Mouse (Mus musculus): Measurements from ENCODE around the gene Hnrnpa3.
"Not testable (repeated sequence)": the region's sequence is repeated elsewhere in the genome, so short reads cannot be mapped to it uniquely, and the experiment has no call there.

The Hnrnpa3 gene

DNA sequence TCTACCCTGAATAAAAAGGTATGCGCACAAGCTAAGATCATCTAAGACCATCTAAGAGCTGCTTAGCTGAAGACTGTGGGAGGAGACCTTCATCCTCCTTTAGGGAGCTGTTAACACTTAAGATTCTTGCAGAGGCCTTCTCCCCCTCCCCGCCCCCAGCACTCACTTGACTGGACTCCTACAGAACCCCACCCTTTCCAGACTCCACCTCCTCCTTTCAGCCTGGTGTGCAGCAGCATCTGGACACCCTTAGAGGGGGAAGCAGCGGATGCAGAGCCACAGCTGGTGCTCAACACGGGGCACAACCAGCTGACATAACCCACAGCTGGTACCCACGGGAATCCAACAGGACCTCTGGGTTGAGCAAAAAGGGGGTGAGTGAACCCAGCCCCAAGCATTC is 25.3 kb upstream of the Hnrnpa3 start:
- in situ Hi-C loops (cut with MboI; ENCODE audit: low pct_unique_long_range_greater_than_20kb in 1 of 2, low sequenced_read_pairs in 2 of 2, unreplicated experiment in 1 of 2) = no loop called here

DNA sequence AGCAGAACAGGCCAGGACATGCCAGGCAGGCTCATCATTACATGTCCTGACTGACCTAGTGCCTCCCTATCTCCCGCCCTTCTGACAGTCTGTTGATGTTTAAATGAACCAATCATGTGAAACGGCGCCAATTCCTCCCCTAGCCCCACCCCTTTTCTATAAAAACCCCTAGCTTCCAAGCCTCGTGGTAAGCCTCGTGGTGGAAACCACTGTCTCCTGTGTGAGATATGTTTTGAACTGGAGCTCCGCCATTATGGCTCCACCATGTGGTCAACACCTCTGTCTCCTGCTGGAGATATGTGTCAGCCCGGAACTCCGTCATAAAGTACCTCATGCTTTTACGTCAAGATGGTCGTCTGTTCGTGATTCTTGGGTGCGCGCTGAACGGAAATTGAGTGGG is 24.6 kb upstream of the Hnrnpa3 start:
- in situ Hi-C loops (cut with MboI; ENCODE audit: low pct_unique_long_range_greater_than_20kb in 1 of 2, low sequenced_read_pairs in 2 of 2, unreplicated experiment in 1 of 2) = not testable (repeated sequence)

DNA sequence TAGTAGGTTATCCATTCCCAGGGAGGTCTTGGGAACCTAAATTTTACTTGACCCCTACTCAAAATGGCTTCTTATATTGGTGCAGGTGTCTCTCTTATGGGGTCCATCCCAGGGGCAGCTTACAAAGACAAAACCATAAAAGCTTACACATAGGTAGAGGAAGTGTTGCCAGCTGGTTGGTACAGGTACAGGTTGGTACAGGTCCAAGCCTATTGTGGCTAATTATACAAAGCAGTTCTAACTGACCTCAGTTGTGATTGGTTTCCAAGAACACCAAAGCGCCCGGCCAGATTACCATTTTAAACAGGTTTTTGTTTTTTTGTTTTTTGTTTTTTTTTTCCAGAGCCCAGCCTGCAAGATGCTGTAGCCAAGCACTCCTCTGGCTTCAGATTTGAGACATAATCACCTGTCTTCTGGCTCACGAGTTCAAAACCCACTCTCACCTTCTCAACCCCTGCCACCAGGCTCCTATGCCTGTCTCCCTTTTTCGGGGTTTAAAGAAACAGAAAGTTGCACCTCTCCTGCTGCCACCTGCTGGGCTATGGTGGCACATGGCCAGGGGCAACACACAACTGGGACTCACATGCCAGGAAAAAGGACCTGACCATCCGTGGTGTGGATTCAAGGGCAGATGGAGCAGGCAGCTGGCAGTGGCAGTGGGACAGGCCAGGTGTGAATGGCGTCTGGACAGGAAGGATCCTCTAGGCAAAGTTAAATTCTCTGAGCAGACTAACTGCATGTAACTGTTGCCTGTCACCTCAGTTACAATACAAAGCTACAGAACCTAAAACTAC is 22.6 kb upstream of the Hnrnpa3 start:
- in situ Hi-C loops (cut with MboI; ENCODE audit: low pct_unique_long_range_greater_than_20kb in 1 of 2, low sequenced_read_pairs in 2 of 2, unreplicated experiment in 1 of 2) = no loop called here

DNA sequence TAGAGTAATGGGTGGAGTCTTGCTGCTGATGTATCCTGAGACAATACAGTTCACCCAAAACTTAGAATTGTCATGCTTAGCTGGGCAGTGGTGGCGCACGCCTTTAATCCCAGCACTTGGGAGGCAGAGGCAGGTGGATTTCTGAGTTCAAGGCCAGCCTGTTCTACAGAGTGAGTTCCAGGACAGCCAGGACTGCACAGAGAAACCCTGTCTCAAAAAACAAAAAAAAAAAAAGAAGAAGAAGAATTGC is 22.1 kb upstream of the Hnrnpa3 start:
- in situ Hi-C loops (cut with MboI; ENCODE audit: low pct_unique_long_range_greater_than_20kb in 1 of 2, low sequenced_read_pairs in 2 of 2, unreplicated experiment in 1 of 2) = not testable (repeated sequence)

DNA sequence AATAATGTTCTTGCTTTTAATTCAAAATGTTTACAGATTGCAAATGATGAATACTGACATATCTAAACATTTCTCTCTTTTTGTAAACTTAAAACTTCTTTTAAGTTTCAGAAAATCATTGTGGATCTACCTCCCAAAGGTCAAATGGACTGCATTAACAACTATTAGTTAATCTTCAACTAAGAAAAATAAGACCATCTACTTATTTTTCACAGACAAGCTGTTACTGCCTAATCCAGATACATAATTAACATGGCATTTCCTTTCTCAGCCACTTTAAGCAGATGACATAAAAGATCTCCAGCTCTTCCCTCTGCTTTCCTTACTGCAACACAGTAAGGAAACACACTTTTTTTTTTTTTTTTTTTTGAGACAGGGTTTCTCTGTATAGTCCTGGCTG is 21.7 kb upstream of the Hnrnpa3 start:
- in situ Hi-C loops (cut with MboI; ENCODE audit: low pct_unique_long_range_greater_than_20kb in 1 of 2, low sequenced_read_pairs in 2 of 2, unreplicated experiment in 1 of 2) = no loop called here

DNA sequence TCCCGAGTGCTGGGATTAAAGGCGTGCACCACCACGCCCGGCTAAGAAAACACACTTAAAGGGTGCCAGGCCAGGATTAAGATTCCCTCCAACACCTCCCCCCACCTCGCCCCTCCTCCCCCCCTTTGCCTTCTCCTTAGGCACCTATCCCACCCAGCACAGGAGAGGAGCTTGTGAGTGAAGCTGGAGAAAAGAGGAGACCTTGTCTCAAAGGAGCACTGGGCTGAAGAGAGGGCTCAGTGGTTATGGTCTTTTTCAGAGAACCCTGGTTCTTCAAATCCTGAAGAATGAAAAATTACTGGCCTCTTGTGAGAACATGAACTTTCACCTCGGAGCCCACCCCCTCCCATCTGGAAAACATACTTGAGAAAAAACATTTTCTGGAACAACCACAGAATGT is 21.2 kb upstream of the Hnrnpa3 start:
- in situ Hi-C loops (cut with MboI; ENCODE audit: low pct_unique_long_range_greater_than_20kb in 1 of 2, low sequenced_read_pairs in 2 of 2, unreplicated experiment in 1 of 2) = not testable (repeated sequence)

DNA sequence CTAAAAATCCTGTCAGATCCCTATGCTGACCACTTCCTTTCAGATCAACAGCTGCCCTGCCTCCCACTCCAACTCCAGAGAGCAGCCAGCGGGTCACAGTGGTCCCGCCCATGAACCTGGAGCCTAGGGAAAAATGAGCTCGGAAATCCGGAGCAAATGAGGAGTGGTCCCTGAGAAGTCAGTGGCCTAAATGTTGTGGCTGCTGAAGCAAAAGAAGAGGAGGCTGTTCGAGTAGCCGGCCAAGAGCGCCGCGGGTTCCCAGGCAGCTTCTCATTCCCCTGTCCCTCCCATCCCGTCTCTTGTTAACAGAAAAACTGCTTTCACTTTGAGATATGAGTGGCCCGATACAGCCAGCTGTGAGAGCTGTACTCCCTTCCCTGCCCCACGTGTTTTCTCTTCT is 19.5 kb upstream of the Hnrnpa3 start:
- in situ Hi-C loops (cut with MboI; ENCODE audit: low pct_unique_long_range_greater_than_20kb in 1 of 2, low sequenced_read_pairs in 2 of 2, unreplicated experiment in 1 of 2) = not testable (repeated sequence)

DNA sequence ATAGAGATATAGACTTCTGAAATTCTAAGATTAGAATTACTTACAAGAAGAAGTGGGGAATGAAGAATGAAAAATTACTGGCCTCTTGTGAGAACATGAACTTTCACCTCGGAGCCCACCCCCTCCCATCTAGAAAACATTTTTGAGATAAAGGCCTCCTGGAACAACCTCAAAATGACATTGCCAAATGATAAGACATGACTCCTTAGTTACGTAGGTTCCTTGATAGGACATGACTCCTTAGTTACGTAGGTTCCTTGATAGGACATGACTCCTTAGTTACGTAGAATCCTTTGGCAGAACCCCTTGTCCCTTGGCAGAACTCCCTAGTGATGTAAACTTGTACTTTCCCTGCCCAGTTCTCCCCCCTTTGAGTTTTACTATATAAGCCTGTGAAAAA is 16.7 kb upstream of the Hnrnpa3 start:
- in situ Hi-C loops (cut with MboI; ENCODE audit: low pct_unique_long_range_greater_than_20kb in 1 of 2, low sequenced_read_pairs in 2 of 2, unreplicated experiment in 1 of 2) = not testable (repeated sequence)

DNA sequence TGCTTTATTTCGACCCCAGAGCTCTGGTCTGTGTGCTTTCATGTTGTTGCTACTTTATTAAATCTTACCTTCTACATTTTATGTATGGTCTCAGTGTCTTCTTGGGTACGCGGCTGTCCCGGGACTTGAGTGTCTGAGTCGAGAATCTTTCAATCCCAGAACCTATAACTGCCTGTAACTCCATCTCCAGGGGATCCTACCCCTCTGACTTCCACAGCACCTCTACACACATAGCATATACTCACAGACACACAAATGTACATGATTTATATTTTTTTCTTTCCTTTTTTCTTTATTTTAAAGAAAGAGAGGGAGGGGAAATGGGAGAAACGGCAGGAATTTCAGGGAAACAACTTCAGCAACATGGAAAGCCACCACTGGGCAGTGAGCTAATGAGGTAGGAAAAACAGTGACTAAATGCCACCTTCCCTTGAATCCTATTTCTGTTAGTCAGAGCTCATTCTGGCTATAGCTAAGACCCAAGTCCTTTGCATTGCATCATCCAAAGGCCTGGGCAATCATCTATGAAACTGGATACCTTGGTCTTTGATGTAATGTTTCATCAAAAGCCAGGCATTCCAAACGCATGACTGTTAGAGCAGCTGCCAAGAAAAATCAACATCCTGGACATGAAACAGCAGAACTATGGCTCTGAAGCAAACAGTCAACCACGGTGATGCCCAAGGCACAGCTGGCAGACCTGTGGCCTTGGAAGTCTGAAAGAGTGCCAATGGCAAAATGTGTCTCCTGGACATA is 16.1 kb upstream of the Hnrnpa3 start:
- in situ Hi-C loops (cut with MboI; ENCODE audit: low pct_unique_long_range_greater_than_20kb in 1 of 2, low sequenced_read_pairs in 2 of 2, unreplicated experiment in 1 of 2) = no loop called here

DNA sequence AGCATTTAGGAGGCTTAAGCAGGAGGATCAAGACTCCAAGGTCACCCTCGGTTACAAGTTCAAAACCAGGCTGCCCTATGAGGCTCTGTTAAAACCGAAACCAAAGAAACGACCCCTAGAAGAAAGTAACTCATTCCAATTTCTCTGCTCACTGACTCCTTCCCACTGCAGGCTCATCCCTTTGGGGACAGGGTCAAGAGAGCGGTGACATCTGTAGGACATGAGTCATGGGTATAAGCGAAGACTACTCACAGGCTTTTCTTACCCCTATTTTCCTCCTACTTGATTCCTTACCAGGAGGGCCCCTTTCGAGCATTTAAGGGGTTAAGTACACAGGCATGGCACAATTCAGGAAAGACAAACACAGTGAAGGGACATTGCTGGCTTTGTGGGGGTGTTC is 15.1 kb upstream of the Hnrnpa3 start:
- in situ Hi-C loops (cut with MboI; ENCODE audit: low pct_unique_long_range_greater_than_20kb in 1 of 2, low sequenced_read_pairs in 2 of 2, unreplicated experiment in 1 of 2) = no loop called here

DNA sequence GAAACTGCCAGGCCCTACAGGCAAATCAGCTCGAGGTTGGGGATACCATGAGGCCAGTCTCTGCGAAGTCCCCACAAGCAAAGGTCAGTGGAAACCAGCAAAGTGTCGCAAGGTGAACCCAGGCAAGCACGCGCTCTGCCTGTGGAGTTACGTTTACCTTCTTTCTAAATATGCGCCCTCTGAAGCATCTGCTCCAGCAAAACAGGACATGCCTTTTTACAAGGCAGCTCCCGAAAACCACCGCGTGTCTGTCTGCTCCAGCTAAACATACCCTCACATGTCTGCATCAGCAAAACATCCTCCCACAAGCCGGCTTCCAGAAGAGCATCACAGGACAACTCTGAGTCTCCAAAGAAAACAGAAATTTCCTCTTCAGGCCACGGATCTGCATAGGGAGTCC is 13.8 kb upstream of the Hnrnpa3 start:
- in situ Hi-C loops (cut with MboI; ENCODE audit: low pct_unique_long_range_greater_than_20kb in 1 of 2, low sequenced_read_pairs in 2 of 2, unreplicated experiment in 1 of 2) = no loop called here

DNA sequence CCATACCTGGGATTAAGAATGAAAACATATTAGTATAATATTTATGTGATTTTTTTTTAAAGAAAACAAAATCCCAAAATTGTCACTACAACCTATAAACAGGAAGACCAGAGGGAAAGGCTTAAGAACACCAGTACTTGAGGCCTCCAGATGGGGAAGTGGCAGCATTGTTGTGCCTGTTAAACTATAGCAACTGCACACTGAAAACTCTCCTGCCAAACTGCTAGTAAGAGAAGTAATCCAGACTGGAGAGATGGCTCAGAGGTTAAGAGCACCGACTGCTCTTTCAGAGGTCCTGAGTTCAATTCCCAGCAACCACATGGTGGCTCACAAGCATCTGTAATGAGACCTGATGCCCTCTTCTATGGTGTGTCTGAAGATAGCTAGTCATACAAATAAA is 8.6 kb upstream of the Hnrnpa3 start:
- in situ Hi-C loops (cut with MboI; ENCODE audit: low pct_unique_long_range_greater_than_20kb in 1 of 2, low sequenced_read_pairs in 2 of 2, unreplicated experiment in 1 of 2) = no loop called here

DNA sequence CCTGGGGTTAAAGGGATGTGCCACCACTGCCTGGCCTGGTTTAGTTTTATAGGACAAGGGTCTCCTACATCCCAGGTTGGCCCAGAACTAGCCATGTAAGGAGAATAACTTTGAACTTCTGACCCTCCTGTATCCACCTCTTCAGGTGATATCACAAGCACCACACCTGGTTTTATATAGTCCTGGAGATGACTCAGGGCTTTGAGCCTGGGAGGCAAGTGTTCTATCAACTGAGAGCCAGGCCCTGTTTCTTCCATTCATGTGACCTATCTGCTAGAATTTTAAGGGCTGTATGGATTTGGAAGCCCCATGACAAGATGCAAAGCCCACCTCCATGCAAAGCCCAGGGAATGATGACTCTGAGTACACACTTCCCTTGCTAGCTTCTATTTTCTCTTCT is 5.9 kb upstream of the Hnrnpa3 start:
- in situ Hi-C loops (cut with MboI; ENCODE audit: low pct_unique_long_range_greater_than_20kb in 1 of 2, low sequenced_read_pairs in 2 of 2, unreplicated experiment in 1 of 2) = no loop called here

DNA sequence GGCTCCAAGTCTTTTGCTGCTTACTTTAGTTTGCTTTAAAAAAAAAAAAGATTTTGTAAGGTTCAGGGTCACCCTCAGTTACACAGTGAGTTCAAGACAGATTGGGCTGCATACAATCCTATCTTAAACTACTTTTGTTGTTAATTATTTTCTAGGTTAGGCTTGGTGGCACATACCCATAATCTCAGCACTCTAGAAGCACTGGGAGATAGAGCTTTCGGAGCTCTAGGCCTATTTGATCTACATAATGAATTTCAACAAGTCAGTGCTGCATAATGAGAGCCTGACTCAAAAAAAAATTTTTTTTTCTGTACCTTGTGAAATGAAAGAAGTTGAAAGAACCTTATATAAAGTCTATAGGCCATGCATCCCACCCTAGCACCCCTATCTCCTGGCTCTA is 4.4 kb upstream of the Hnrnpa3 start:
- in situ Hi-C loops (cut with MboI; ENCODE audit: low pct_unique_long_range_greater_than_20kb in 1 of 2, low sequenced_read_pairs in 2 of 2, unreplicated experiment in 1 of 2) = no loop called here

DNA sequence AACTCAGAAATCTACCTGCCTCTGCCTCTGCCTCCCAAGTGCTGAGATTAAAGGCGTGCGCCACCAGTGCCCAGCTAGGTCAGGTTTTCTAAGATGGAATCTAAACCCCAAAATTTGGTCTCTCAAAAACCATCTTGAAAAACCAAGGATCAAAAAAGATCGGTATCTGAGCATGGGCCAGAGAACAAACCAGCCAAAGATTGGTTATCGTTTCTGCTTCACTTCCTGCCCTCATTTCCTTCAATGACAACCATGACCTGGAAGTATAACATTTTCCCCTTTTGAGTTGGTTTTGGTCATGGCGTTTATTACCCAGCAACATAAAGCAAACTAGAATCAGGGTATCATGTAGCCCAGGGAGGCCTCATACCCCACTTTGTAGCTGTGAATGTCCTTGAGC is 2.1 kb upstream of the Hnrnpa3 start:
- in situ Hi-C loops (cut with MboI; ENCODE audit: low pct_unique_long_range_greater_than_20kb in 1 of 2, low sequenced_read_pairs in 2 of 2, unreplicated experiment in 1 of 2) = no loop called here

DNA sequence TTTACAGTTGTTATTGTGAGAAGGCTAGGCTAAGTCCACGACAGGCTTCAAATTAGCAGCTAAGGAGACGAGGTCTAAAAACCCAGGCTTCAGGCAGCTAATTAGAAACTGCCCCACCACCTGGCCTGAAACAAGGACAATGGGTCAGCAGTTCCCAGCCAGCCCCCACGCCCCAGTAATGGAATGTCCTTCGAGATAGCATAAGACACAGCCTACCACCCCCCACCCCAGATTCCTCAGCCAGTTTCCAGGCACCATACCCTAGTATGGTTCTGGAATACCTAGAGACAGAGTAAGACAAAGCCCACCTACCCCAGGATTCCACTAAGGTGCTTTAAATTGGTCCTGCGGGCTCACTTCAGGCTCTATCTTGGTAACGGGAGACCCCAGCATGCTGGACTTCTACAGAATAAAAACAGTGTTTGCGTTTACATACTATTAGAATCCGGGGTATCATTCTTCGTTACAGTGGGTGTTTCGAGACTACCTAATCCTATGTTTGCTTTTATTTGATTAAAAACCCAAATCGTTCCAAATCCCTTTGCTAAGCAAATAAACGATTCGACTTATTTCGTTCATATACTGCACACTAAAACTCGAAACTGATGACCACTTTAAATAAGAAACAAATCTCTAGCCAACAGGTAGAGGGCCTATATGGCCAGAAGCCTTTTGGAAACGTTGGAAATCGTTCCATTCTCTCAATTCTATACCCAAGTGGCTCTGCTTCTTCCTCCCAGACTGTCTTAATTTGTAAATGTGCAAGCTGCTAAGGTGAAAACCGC is 962 bp upstream of the Hnrnpa3 start:
- in situ Hi-C loops (cut with MboI; ENCODE audit: low pct_unique_long_range_greater_than_20kb in 1 of 2, low sequenced_read_pairs in 2 of 2, unreplicated experiment in 1 of 2) = no loop called here

DNA sequence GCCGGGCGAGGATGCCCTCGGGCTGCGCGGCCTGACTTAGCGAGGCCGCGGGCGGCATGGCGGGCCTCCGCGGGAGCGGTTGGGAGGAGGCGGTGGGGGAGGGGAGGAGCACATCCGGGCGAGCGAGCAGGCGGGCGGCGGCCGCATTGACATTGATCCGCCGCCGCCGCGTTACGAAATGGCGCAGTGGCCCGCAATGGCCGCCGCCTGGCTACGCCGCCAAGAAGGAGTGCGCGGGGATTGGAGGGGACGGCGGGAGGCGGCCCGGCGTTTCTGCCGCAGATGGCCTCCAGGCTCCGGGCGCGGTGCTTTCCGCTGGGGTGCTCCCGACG is 534 bp downstream of the Hnrnpa3 start:
- in situ Hi-C loops (cut with MboI; ENCODE audit: low pct_unique_long_range_greater_than_20kb in 1 of 2, low sequenced_read_pairs in 2 of 2, unreplicated experiment in 1 of 2) = no loop called here

DNA sequence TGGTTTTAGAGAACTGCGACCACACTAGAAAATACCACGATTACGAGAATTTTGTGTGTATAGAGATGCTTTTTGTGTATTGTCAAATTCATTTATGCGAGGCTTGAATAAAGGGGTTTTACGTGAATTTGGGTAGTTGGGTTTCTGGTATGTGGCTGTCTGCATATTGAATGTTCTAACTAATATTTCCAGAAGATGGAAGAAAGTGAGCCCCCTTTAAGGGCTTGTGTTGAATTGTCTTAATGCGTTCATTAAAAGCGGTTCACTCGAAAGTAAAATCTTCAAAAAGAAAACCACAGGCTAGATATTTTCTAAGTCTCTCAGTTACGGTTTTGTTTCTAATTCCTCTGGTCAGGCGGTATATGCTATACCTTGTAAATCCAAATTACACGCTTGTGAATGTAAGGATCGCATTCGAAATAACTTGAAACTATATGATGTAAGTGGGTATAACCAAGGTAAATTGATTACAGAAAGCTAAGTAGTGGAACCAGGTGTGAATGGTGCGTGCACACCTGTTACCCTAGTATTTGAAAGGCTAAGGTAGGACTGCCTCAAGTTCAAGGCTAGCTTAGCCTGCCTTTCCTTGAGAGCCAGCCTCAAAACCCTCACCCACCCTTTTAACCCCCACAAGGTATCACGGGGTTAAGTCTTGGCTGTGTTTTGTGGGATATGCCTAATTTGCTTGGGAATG is 1.3 kb downstream of the Hnrnpa3 start:
- in situ Hi-C loops (cut with MboI; ENCODE audit: low pct_unique_long_range_greater_than_20kb in 1 of 2, low sequenced_read_pairs in 2 of 2, unreplicated experiment in 1 of 2) = loop anchor here in 1 of 2 experiments (5.0 kb wide), 1 partner anchor 38 kb away; no protein-coding TSS in a partner anchor

DNA sequence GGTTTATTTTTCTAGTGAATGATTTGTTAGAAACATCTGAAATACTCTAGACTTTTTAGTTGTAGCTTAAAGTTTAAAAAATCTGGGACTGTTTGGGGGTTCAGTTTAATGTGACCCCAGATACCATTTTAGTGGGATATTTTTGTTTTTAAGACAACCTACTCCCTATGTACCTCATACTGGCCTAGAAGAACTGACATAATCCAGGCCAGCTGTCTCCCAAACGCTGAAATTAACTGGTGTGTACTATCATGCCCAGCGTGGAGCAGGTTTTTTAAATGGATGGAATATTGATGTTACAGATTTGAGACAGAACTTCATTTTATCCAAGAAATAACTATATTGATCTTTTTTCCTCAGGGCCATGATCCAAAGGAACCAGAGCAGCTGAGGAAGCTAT is 2.0 kb downstream of the Hnrnpa3 start:
- in situ Hi-C loops (cut with MboI; ENCODE audit: low pct_unique_long_range_greater_than_20kb in 1 of 2, low sequenced_read_pairs in 2 of 2, unreplicated experiment in 1 of 2) = loop anchor here in 1 of 2 experiments (5.0 kb wide), 1 partner anchor 39 kb away; no protein-coding TSS in a partner anchor
